Comparison of ENCODE assay signal across 8 mouse cellular contexts in the genomic region with DNA sequence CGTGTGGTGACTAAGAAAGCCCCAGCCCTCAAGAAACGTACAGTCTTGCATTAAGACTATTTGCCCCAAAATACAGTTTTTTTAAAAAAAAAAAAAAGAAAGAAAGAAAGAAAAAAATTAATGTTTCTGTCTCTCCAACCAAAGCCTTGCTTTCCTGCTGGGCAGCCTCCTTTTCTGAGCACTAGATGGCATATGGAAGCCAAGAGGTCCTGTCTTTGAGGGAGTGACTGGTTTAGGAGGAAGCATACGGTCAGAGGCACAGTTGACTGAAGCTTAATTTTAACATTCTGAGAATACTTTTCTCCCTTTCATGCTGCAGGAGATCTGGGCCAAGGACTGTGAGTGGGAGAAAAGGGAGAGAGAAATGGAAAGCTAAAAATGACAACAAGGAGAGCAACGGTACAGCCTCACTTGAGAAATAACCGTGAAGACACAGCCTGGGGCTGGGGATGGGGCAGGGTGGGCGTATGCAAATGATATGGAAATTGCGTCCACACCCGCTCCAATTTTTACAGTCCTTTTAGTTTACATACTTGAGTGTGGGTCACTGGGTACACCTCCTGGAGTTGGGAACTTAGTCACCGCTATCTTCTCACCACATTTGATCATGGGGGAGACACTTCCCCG.
DNase-seq lines count a peak whose midpoint lies in the region; ATAC-seq and TF ChIP-seq lines count a peak whose summit lies in the region.

No protein-coding gene starts in this region.

- no peak for TF ChIP-seq POLR2A in liver, adult 2 months (IDR thresholded peaks at IDR 0.05; ENCODE audit: extremely low read depth, insufficient read depth, low read length)

- no peaks in the 10 kb centered on the region for H3K9me3 ChIP-seq in limb, embryonic 13.5 days

- no peak overlapping the region for H3K9ac ChIP-seq in liver, adult 2 months (ENCODE audit: low read depth, low read length)
- no peak overlapping the region for H3K9ac ChIP-seq in limb, embryonic 13.5 days

- DNase-seq in liver, adult 2 months (ENCODE audit: extremely low read depth, low read depth, low spot score) = peak; percentile 2
- DNase-seq in liver = no peak
- DNase-seq in c-Kit-positive CD71-positive TER-119-negative erythroid progenitor cells, embryonic 14.5 days (ENCODE audit: low read depth) = peak; percentile 10
- peak; percentile 21 for DNase-seq in heart, postnatal 4 days
- DNase-seq in right cerebral cortex, postnatal 14 days = peak; percentile 28
- DNase-seq in thymus, postnatal 4 days = no peak
- DNase-seq in cerebellum, adult 8-10 months = no peak

- peak overlapping the region; percentile 37 for H3K4me2 ChIP-seq in limb, embryonic 13.5 days (replicated peaks)

- TF ChIP-seq CTCF in liver, adult 2 months (IDR thresholded peaks at IDR 0.05; ENCODE audit: low read depth, low read length) = peak; percentile 27; the same call in 1 of the 2 replicates

- no peak overlapping the region for H3K27ac ChIP-seq in liver, adult 2 months (replicated peaks; ENCODE audit: insufficient read depth, low read depth, low read length)
- no peak overlapping the region for H3K27ac ChIP-seq in limb, embryonic 13.5 days

- ATAC-seq in limb, embryonic 13.5 days (ENCODE audit: low FRiP score, low read depth) = no peak

- H3K36me3 ChIP-seq in liver, adult 2 months (ENCODE audit: control insufficient read depth, insufficient read depth, low read length) = no peaks in the 10 kb centered on the region
- no peaks in the 10 kb centered on the region for H3K36me3 ChIP-seq in limb, embryonic 13.5 days

- no peaks in the 10 kb centered on the region for H3K79me2 ChIP-seq in liver, adult 2 months (ENCODE audit: control insufficient read depth, insufficient read depth, low read length)

- no peaks in the 10 kb centered on the region for H3K27me3 ChIP-seq in liver, adult 2 months (ENCODE audit: control insufficient read depth, insufficient read depth, low read length)
- no peaks in the 10 kb centered on the region for H3K27me3 ChIP-seq in limb, embryonic 13.5 days

- whole genome bisulfite sequencing in liver, adult 2 months = 63% methylated on average over 10 of the region's 10 CpGs
- 47% methylated on average over 10 of the region's 10 CpGs for WGBS in limb, embryonic 13.5 days

- H3K4me1 ChIP-seq in liver, adult 2 months (ENCODE audit: control insufficient read depth, insufficient read depth, low read length) = no peaks in the 10 kb centered on the region
- H3K4me1 ChIP-seq in limb, embryonic 13.5 days = no peaks in the 10 kb centered on the region

- H3K4me3 ChIP-seq in liver, adult 2 months (ENCODE audit: insufficient read depth, low read depth, low read length) = no peak overlapping the region
- no peak overlapping the region for H3K4me3 ChIP-seq in limb, embryonic 13.5 days

Comparison
In these comparisons a context has a peak if more than half of its experiments do, and no peak if none do; other contexts are left out.
1. DNase-seq: peak in liver, adult 2 months (single experiment), c-Kit-positive CD71-positive TER-119-negative erythroid progenitor cells, embryonic 14.5 days (single experiment), heart, postnatal 4 days (single experiment) and right cerebral cortex, postnatal 14 days (single experiment); none in liver (single experiment), thymus, postnatal 4 days (single experiment) and cerebellum, adult 8-10 months (single experiment).